Mouse (Mus musculus): Measurements from ENCODE around the gene Kif17. TPM values are rescaled to one million over a fixed set of nuclear protein-coding genes. Genes with fewer than 3 reads are reported as not detected.
A peak's percentile ranks its signal among the peaks of the same experiment; 100 is the strongest.

Gene Kif17
- 2.0 and 2.3 TPM in 2 replicates for polyA plus RNA-seq (2015; fragmentation: Nextera tagmentation; extraction: Ambion mirVana)

GRCm38 (mm10) chr4:138250088-138250960 is at the start of gene Kif17, which contains the start of gene Sh2d5:
Gene Kif17 (plus strand): TSS chr4:138250435.
Gene Sh2d5 (plus strand): TSS chr4:138250403.
- WGBS: under 1% methylated on average over 64 of the region's 74 CpGs
- Histone ChIP-seq H3K4me2 (replicated peaks) (peak within 1 kb of the TSS; percentile 100), H3K36me3 (peaks cover 22% of the 10 kb centered on the region; the same call in 1 of the 2 replicates), H3K27ac (replicated peaks) (no peak within 1 kb of the TSS), H3K9me3 (replicated peaks) (no peaks in the 10 kb centered on the region), H3K4me1 (peaks cover 29% of the 10 kb centered on the region), H3K9ac (peak within 1 kb of the TSS; percentile 21; the same call in 1 of the 2 replicates), H3K27me3 (peaks cover 42% of the 10 kb centered on the region), H3K4me3 (replicated peaks) (peak within 1 kb of the TSS; percentile 50)
- peak; percentile 83 for ATAC-seq (ENCODE audit: insufficient number of reproducible peaks, low FRiP score, low TSS enrichment, low read depth)

GRCm38 (mm10) chr4:138200769-138201168 is 49.5 kb upstream of the Kif17 start:
- Histone ChIP-seq H3K36me3 (peaks cover 88% of the 10 kb centered on the region), H3K4me3 (replicated peaks) (no peak overlapping the region), H3K9ac (no peak overlapping the region), H3K4me1 (no peaks in the 10 kb centered on the region), H3K27ac (replicated peaks) (no peak overlapping the region), H3K27me3 (no peaks in the 10 kb centered on the region), H3K4me2 (replicated peaks) (no peak overlapping the region), H3K9me3 (replicated peaks) (no peaks in the 10 kb centered on the region)
- WGBS: 67% methylated on average over 3 of the region's 3 CpGs
- no peak for ATAC-seq (ENCODE audit: insufficient number of reproducible peaks, low FRiP score, low TSS enrichment, low read depth)

DNA sequence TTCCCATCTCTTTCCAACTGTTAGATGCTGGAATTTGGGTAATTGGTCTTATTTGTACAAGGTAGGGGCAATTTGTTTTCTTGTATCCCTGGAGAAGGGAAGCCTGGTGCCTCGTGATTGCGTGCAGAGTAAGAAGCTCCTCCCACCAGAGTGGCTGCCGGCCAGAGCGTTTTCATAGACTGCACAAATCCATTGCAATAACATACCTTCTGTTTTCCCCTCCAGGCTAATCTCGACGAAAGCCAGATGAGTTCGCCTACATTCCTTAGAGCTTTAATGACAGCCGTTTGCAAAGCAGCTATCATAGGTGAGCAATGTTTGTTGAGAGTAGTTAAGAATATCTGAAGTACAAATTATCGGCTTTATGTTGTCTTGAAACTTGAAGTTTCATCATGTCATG is 48.5 kb upstream of the Kif17 start:
- H3K36me3 ChIP-seq: peaks cover 83% of the 10 kb centered on the region
- ATAC-seq (ENCODE audit: insufficient number of reproducible peaks, low FRiP score, low TSS enrichment, low read depth): no peak
- WGBS: 51% methylated on average over 9 of the region's 9 CpGs
- 0 out of 2 replicates have a peak overlapping the region, but pooled peaks have one; percentile 3 for H3K27ac ChIP-seq (replicated peaks)
- no peak overlapping the region for H3K4me2 ChIP-seq (replicated peaks)
- no peaks in the 10 kb centered on the region for H3K9me3 ChIP-seq (replicated peaks)
- no peaks in the 10 kb centered on the region for H3K4me1 ChIP-seq
- H3K4me3 ChIP-seq (replicated peaks): no peak overlapping the region
- H3K27me3 ChIP-seq: no peaks in the 10 kb centered on the region
- H3K9ac ChIP-seq: no peak overlapping the region

DNA sequence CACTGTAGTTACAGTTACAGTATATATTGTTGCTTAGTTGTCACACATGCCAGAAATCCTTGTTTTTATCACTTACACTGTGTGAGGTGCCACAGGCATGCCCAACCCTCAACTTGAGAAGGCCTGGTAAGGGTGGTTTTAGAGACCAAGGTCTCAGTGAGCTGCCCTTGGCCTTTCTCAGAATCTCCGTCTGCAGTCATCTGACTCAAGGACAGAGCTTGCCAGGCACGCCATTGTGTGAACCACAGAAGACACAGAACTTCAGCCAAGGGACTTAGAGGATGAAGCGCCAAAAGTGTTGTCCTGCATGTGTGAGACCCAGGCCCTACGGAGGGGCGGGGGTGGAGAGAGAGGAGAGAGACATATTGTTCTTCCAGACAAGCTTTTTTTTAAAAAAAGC is 40.1 kb upstream of the Kif17 start:
- no peaks in the 10 kb centered on the region for H3K27me3 ChIP-seq
- 90% methylated on average over 5 of the region's 5 CpGs for WGBS
- no peaks in the 10 kb centered on the region for H3K4me1 ChIP-seq

DNA sequence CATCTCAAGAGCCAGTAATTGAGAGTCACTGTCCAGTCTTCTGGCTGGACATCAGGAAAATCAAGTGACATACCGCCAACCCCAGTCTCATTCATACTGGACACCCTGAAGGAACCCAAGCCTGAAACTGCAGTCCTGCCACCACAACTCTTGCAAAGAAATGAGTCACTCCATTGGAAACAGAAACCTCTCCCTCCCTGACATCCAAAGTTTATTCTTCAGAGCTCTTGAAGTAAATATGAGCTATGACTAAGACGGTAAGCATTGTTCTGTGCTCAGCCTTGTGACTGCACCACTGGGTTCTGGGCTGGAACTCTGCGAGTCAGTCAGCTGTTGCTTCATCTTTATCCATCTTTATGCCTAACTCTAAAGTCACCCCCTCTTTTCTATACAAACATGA is 36.4 kb upstream of the Kif17 start:
- ATAC-seq (ENCODE audit: insufficient number of reproducible peaks, low FRiP score, low TSS enrichment, low read depth): no peak
- Histone ChIP-seq H3K4me3 (replicated peaks) (no peak overlapping the region), H3K4me2 (replicated peaks) (no peak overlapping the region), H3K4me1 (peaks cover 20% of the 10 kb centered on the region), H3K9me3 (replicated peaks) (no peaks in the 10 kb centered on the region), H3K27me3 (no peaks in the 10 kb centered on the region), H3K36me3 (peaks cover 8% of the 10 kb centered on the region), H3K9ac (no peak overlapping the region), H3K27ac (replicated peaks) (no peak overlapping the region)
- 79% methylated on average over 3 of the region's 3 CpGs for WGBS

More for the DNA sequence above, 40.1 kb upstream of the Kif17 start:
- ATAC-seq (ENCODE audit: insufficient number of reproducible peaks, low FRiP score, low TSS enrichment, low read depth): no peak
- Histone ChIP-seq H3K27ac (replicated peaks) (no peak overlapping the region), H3K36me3 (peaks cover 36% of the 10 kb centered on the region), H3K4me3 (replicated peaks) (no peak overlapping the region), H3K4me2 (replicated peaks) (no peak overlapping the region), H3K9ac (no peak overlapping the region), H3K9me3 (replicated peaks) (no peaks in the 10 kb centered on the region)

DNA sequence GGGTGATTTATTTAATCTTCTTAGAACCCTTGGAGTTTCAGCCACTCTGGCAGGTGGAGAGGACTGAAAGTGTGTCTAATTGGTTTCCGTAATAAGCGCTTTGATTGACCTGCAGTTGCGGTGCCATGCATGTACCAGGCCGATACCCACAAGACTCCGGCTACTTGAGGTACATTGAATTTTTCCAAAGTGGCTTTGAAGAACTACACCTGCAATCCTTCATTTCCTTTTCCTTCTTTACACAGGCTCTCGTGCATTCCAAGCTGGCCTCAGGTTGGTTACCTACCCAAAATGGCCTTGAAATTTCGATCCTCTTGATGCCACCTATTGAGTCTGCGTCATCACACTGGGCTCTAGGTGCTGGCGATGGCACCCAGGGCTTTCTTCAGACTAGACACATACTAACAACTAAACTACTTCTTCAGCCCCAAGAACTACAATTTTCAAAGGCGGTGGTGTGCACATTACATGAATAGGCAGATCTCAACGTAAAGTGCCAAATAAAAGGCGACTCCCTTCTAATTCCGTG is 34.5 kb upstream of the Kif17 start:
- peak overlapping the region; percentile 95 for H3K4me3 ChIP-seq (replicated peaks)
- peaks cover 31% of the 10 kb centered on the region for H3K4me1 ChIP-seq
- 41% methylated on average over 13 of the region's 13 CpGs for WGBS
- peak overlapping the region; percentile 98 for H3K9ac ChIP-seq
- H3K9me3 ChIP-seq (replicated peaks): no peaks in the 10 kb centered on the region
- peak overlapping the region; percentile 71 for H3K4me2 ChIP-seq (replicated peaks)
- peak overlapping the region; percentile 99 for H3K27ac ChIP-seq (replicated peaks)
- no peaks in the 10 kb centered on the region for H3K36me3 ChIP-seq
- no peak for ATAC-seq (ENCODE audit: insufficient number of reproducible peaks, low FRiP score, low TSS enrichment, low read depth)
- H3K27me3 ChIP-seq: no peaks in the 10 kb centered on the region

GRCm38 (mm10) chr4:138216200-138216890 is 33.9 kb upstream of the Kif17 start, which contains the start of gene Hp1bp3:
Gene Hp1bp3 (plus strand): TSS chr4:138216296.
- under 1% methylated on average over 80 of the region's 84 CpGs for WGBS
- no peaks in the 10 kb centered on the region for H3K9me3 ChIP-seq (replicated peaks)
- peak within 1 kb of the TSS; percentile 98 for H3K9ac ChIP-seq
- H3K36me3 ChIP-seq: no peaks in the 10 kb centered on the region
- peak; percentile 79 for ATAC-seq (ENCODE audit: insufficient number of reproducible peaks, low FRiP score, low TSS enrichment, low read depth)
- H3K4me1 ChIP-seq: peaks cover 31% of the 10 kb centered on the region
- H3K4me2 ChIP-seq (replicated peaks): peak within 1 kb of the TSS; percentile 76
- peak within 1 kb of the TSS; percentile 95 for H3K4me3 ChIP-seq (replicated peaks)
- H3K27ac ChIP-seq (replicated peaks): peak within 1 kb of the TSS; percentile 99
- H3K27me3 ChIP-seq: no peaks in the 10 kb centered on the region

DNA sequence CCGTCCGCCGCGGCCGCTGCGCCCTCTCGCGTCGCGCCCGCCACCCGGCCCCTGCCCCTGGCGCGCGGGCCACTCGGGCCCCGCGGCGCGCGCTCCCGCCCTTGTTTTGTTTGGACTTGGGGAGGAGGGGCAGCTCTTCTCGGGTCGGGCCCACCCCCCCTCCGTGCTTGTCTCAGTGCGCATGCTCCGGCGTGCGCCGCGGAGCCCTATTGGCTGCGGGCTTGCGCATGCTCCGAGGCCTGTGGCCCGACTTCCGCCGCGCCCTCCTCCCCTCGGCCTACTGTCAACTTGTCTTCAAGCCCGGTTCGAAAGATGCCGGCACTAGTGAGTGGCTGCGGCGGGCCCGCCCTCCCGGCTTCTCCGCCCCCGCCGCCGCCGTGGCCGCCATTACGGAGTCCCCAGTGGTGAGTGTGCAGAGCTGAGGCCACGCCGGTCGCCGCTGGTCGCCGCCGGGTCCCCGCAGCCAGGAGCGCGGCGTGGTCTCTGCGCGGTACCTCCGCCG is 33.3 kb upstream of the Kif17 start:
- Histone ChIP-seq H3K9me3 (replicated peaks) (no peaks in the 10 kb centered on the region), H3K36me3 (peaks cover under 1% of the 10 kb centered on the region; the same call in 1 of the 2 replicates), H3K4me2 (replicated peaks) (peak overlapping the region; percentile 76), H3K9ac (peak overlapping the region; percentile 98), H3K27me3 (no peaks in the 10 kb centered on the region), H3K27ac (replicated peaks) (peak overlapping the region; percentile 99), H3K4me1 (peaks cover 31% of the 10 kb centered on the region), H3K4me3 (replicated peaks) (peak overlapping the region; percentile 95)
- 0% methylated on average over 65 of the region's 68 CpGs for WGBS
- peak; percentile 98 for ATAC-seq (ENCODE audit: insufficient number of reproducible peaks, low FRiP score, low TSS enrichment, low read depth)

GRCm38 (mm10) chr4:138217441-138217840 is 32.8 kb upstream of the Kif17 start:
- peak overlapping the region; percentile 95 for H3K4me3 ChIP-seq (replicated peaks)
- H3K4me2 ChIP-seq (replicated peaks): peak overlapping the region; percentile 76
- H3K27me3 ChIP-seq: no peaks in the 10 kb centered on the region
- WGBS: under 1% methylated on average over 36 of the region's 36 CpGs
- peak; percentile 8; the same call in 1 of the 2 replicates for ATAC-seq (ENCODE audit: insufficient number of reproducible peaks, low FRiP score, low TSS enrichment, low read depth)
- peaks cover 6% of the 10 kb centered on the region for H3K36me3 ChIP-seq
- H3K9me3 ChIP-seq (replicated peaks): no peaks in the 10 kb centered on the region
- peaks cover 31% of the 10 kb centered on the region for H3K4me1 ChIP-seq
- peak overlapping the region; percentile 93 for H3K9ac ChIP-seq
- H3K27ac ChIP-seq (replicated peaks): peak overlapping the region; percentile 89

GRCm38 (mm10) chr4:138217951-138218685 is 32.1 kb upstream of the Kif17 start:
- Histone ChIP-seq H3K27ac (replicated peaks) (no peak overlapping the region), H3K36me3 (peaks cover 12% of the 10 kb centered on the region), H3K9me3 (replicated peaks) (no peaks in the 10 kb centered on the region), H3K4me1 (peaks cover 31% of the 10 kb centered on the region), H3K9ac (peak overlapping the region; percentile 93), H3K4me3 (replicated peaks) (peak overlapping the region; percentile 95), H3K27me3 (no peaks in the 10 kb centered on the region), H3K4me2 (replicated peaks) (peak overlapping the region; percentile 76)
- no peak for ATAC-seq (ENCODE audit: insufficient number of reproducible peaks, low FRiP score, low TSS enrichment, low read depth)
- WGBS: 74% methylated on average over 11 of the region's 11 CpGs
